Mouse (Mus musculus): Measurements from ENCODE around the gene Ythdf1.
A peak's percentile ranks its signal among the peaks of the same experiment; 100 is the strongest.

Ythdf1 gene

DNA sequence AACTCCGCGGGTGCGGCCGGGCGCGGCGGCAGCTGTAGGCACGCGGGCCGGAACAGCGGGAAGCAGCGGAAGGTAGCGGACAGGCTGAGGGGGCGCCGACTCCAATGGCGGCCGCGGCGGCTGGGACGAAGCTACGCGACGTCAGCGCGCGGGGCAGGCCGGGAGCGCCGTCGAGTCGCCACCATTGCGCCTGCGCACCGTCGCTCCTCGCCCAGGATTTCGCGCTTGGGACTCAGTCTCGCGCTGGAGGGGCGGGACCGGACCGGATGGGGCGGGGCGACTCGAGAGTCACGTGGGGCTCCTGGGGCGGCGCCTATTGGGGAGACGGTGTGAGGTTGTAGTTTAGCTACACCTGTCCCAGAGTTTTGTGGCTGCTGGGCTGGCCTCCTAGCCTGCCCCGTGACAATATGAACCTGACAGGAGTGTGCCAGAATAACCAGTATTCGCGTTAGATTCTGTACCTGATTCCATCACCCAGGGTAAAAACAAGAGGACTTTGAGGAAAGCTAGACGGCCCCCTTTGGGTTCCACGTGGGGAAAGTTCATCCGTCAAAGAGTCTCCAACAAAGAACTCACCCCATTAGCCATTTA is at the start of gene Ythdf1:
Gene Ythdf1 (minus strand): TSS at position 140 of the 591 bp plus-strand sequence.
- peak; percentile 97 for DNase-seq (ENCODE audit: low read depth, low spot score)

DNA sequence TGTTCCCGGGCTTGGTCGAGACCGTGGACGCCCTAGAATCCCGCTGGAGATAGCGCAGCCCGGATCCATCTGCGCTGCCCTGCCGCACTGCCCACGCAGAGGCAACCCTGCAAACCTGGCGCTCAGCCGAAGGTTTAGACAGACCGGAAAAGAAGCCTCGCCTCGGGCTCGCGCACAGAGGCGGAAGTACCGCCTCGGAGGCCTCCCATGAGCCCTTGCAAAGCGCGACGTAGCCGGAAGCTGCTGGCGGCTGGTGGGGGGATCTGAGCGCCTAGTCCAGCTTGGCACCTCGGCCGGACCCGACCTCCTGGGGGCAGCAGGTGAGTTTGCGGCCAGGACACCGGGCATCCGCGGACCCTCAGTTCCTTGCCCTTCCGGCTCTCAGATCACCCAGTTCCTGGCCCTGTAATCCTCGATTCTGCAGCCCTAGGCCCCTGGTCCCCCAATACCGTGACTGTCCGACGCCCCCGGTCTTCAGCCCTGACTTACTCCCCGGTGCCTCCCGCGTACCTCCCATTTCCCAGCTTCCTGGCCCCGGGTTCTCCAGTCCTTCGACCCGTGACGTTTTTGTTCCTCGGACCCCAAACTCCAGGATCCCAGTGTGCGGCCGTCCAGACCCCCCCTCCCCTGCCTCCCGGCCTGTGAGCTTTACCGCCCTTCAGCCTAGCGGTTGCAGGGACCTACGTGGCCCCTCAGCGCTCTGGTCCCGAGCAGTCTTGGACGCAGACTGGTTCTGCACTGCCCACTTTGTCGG is 46.4 kb upstream of the Ythdf1 start, which contains the start of gene Arfgap1:
Gene Arfgap1 (plus strand): TSS at position 216 of the 754 bp plus-strand sequence.
- peak; percentile 98 for DNase-seq (ENCODE audit: low read depth, low spot score)

DNA sequence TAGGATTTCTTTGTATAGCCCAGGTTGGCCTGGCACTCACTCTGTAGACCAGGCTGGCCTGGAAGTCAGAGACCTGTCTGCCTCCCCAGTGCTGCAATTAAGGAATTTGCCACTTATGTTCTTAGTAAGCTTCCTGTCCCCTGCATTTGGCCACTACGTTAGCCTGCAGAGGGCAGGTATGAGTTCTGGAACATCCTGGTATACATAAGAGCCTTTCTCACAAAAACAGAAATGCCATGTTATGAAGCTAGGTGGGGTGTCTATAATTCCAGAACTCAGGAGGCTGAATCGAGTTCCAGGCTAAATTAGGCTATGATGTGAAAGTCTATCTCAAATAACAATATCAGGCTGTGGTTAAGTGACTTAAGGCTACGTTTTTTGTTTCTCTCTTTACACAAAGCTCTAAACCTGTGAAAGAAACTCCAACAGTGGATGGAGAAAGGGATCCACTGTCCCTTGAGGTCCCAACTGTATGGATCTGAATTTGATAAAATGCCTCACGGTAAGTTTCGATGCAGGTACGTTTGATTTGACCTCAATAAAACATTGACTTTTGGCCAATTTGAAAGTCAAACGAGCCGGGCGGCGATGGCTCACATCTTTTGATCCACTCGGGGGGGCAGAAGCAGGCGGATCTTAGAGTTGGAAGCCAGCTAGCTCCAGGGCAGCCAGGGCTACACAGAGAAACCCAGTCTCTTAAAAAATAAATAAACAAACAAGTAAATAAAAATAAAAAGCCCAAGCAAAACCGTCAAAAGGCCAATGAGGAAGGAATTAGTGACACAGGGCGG is 45.5 kb upstream of the Ythdf1 start:
- DNase-seq (ENCODE audit: low read depth, low spot score) = peak; percentile 88

DNA sequence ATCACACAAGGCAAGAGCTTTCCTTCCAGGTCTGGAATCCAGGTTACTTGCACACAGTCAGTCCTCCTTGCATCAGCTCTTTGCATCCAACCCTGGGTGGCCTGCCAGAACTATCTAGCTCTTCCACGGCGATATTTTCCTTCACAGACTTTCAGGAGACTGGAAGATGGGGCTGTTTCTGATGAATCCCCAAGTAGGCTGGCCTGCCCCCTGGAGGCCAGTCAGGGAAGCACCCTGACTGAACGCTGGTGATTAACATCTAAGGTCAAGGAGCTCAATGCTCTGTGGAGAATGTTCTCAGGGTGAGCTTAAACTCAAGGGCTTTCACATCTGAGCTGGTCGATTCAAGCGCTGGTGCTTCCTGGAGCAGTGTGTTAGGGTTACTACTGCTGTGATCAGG is 43.2 kb upstream of the Ythdf1 start:
- DNase-seq (ENCODE audit: low read depth, low spot score) = peak; percentile 82

DNA sequence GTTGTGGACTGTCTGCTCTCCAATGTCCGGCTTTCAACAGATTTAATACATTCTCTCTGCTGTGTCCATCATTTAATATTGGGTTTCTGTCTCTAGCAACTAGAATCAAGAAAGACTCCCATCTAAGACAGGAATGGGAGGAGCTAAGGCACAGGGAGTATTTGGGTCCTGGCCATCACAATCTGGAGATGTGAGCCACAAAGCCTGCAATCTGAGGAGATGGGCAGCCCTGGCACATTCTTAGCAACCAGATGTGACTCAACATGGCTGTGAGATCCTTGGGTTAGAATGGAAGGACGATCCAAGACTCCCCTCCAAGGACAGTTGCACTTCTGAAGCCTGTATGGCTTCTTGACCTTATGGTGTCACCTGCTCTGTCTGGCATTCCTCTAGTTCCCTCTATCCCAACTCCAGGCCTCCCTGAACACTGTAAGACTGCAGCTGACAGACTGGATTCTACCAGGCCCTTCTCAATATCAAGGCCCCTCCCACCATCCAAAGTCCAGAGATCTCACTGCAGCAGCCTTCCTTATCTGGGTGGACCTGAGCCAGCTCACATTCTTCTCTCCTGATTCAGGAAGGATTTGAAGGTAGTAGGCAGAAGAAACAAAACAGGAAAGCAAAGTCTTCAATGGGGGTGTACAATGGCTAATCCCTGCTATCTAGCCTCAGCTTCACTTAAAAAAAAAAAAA is 42.0 kb upstream of the Ythdf1 start:
- DNase-seq (ENCODE audit: low read depth, low spot score) = no peak

DNA sequence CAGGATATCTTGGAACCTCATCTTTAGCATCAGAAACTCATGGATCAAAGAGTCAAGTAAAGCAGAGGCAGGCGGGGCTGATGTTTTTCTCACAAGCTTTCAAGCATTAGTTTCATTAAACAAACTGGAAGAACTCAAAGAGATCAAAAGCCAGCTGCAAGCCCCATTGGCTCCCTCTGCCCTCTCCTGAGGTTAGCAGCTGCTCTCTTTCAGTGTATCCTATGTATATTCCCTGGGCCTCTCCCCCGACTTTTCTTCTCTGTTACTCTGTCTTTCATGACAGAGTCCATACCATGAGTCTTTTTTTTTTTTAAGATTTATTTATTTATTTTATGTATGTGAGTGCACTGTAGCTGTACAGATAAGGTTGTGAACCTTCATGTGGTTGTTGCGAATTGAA is 39.4 kb upstream of the Ythdf1 start:
- DNase-seq (ENCODE audit: low read depth, low spot score) = no peak

DNA sequence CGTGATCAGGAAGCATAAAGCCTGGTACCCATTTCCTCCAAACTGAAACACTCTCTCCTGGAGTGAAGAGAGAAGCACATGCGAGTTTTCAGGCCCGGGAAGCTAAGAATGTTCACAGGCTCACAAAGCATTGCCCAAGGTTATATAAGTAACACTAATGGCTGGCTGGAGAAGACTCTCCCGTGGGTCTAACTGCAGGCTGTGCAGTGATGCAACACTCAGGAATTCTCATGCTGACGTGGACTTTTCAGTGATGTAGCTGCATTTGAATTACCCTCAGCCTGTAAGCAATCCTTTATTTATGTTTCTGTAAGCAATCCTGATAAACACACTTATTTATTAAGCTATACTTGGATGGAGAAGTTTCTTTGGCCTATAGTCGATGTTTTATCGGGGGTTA is 38.9 kb upstream of the Ythdf1 start:
- DNase-seq (ENCODE audit: low read depth, low spot score) = no peak

DNA sequence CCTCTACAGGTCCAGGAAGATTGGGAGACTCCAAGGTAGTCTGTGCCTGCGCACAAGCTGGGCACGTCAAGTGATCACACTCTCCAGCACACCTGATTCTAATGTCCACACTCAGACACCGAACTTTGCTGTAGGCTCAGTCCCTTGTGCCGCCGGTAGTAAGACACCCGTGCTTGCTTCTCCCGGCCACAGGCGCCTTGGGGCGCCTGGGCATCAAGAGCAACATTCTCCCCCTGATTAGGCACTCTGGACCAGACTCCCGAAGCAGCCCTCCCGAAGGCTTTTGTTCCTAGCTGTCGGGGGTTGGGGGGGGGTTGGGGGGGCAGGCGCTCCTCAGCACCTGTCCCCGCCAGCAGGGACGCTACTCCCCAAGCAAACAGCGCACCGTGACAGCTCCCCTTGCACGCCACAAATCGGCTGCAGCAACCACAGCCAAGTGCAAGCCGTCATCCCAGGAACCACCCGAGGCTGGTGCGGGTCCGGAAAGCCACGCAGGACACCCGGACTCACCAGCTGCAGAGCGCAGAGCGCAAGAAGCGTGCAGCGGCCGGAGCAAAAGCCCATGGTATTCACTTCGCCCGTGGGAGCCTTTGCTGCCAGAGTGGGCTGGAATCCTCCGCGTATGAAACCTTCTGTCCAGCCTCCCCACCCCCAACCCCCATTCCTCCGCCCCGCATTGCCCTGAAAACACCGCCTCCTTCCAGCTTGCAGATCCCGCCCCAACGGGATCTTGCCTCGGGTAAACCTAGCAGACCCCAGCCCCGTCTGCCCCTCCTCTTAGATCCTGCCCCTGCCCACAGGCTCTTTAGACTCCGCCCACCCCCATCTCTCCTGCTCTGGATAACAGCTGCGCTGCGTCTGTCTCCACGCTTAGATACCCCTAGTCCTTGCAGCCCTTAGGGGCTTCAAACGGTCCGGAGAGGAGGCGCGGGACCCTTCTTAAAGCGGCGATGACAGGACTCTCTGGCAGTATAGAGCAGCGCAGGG is 33.6 kb upstream of the Ythdf1 start, which contains the start of gene Nkain4:
Gene Nkain4 (minus strand): TSS at position 639 of the 987 bp plus-strand sequence.
- peak; percentile 82 for DNase-seq (ENCODE audit: low read depth, low spot score)

DNA sequence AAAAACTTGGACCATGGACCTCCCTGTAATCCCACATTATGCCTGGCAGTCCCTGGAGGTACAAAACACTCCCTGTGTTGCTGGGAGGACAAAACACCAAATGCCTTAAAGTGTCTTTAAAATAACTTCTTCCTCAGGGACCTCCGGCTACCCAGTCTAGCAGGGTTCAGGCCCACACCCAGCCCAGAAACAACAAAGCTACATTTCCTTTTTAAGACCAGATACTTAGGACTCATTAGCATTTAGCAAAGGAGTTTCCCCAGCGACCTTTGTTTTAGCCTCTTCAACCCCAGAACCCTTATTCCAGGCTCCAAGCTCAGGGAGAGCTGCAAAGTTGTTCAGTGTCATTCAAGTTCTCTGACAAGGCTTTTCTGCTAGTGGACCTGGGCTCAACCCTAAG is 32.9 kb upstream of the Ythdf1 start:
- DNase-seq (ENCODE audit: low read depth, low spot score) = no peak

DNA sequence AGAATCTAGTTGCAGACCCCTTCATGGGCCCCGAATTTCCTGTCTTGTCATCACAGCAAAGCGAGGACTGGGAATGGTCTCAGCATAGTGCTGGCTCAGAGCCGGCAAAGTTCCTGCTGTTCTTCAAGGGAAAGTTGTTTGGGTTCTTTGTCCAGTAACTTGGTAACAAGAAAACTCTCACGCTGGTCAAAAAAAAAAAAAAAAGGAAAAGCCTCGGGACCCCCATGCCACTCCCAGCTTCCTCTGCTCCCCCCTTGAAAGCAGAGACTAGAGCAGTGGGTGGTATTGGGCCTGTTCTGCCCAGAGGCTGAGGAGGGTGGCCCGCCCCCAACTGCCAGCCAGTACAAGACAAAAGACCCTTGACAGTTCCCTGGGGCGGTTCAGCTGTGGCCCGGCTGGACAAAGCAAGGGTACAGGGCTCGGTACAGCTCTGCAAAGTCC is 32.0 kb upstream of the Ythdf1 start:
- DNase-seq (ENCODE audit: low read depth, low spot score) = no peak

DNA sequence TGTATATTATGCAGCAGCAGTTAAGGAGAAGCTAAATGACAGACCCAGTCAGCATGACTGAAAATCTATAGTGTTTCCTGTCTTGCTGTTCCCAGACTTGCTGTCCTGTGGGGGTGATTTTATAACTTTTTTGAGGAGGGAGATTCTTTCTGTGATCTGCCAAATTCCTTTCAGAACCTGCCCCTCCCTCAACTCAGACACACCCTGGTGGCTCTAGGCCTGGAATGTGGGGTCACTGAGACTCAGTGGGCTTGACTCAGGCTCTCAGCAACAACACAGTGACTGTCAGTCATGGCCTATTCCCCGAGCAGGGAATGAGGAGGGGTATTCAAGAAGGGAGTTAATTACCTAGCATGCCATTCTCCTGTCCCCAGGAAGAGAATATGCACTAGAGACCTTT is 29.2 kb upstream of the Ythdf1 start:
- DNase-seq (ENCODE audit: low read depth, low spot score) = no peak

DNA sequence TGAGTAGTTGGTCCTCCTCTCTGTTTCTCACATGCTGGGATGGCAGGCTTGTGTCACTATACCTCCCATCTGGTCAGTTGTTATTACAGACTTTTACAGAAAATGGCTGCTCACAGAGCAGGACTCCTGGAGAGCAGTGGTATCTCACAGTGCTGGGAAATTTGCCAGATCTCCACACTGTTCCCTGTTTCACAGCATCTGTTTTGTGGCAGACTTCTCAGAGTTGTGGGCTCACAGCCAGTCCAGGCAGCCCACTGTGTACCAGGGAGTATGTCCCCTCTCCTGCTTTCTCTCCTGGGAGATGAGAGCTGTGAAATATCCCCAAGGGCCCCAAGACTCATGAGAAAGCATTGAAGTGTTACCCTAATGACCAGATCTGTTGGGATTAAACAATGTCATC is 21.1 kb upstream of the Ythdf1 start:
- DNase-seq (ENCODE audit: low read depth, low spot score) = peak; percentile 64

DNA sequence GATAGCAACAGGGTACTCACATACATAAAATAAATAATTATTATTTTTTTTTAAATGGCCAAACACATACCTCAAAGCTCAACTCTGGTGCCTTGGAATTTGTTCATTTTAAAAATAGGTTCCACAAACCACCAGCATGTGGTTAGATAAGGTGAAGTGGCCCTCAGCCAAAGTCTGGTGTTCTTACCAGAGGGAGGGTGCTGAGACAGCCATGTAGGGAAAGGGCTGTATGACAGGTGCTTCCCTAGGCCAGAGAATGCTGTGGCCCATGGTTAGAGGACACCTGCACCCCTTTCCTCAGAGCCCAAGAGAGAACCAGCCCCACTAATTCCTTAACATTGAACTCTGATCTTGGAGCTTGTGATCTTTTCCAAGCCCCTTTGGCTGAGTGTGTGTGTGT is 19.4 kb upstream of the Ythdf1 start:
- DNase-seq (ENCODE audit: low read depth, low spot score) = no peak

DNA sequence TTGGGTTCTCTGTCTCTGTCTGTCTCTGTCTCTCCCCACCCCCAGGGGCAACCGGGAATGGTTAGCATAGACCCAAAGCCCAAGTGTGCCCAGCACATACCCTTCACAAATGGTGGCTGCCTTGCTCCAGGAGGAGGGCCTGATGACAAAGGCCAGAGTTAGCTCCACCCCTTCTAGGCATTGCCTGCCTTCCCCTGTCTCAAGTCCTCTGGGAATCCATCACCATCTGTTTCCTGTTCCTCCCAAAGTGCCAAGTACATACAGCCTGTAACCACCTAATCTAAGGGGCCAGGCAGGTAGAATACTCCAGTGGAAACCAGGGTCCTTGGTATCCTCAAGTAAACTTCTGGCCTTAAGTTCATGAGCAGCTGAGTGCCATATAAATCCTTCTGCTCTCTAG is 11.7 kb upstream of the Ythdf1 start:
- DNase-seq (ENCODE audit: low read depth, low spot score) = peak; percentile 18

DNA sequence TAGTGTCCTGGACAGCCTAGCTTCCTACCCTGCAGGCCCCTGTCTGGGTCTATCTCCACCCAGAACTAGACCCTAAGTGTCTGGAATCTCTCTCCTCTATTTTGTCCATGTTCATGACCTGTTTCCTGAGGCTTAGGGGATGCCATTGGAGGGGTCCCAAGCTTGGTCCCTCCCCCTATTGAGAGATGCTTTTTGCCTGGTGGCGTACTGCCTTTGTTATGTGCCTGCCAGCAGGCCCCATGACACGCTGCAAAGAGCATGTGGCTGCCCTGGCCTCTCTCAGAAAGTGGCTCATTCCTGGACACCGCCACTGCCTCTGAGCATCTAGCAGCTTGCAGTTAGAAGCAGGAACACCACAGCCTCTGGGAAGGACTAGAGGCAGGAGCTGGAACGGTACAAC is 8.0 kb upstream of the Ythdf1 start, which contains the start of gene Birc7:
Gene Birc7 (plus strand): TSS at position 301 of the 400 bp plus-strand sequence.
- DNase-seq (ENCODE audit: low read depth, low spot score) = no peak

DNA sequence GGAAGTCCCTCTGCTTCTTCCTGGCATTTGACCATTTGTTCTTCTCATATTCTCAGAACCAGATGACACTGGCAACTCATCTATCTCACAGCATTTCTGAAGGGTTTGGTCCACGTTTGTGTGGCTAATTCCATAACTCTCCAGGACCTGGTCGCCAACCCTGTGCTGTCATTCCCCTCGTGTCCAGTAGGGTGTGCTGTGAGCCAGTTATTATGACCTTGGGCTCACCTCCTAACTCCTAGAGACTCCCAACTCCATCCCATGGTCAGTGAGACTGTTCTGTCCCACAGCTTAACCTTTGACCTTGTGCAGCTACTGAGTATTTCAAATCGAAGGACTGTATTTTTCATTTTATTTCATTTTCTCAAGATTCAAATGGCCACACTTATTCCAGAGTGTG is 4.4 kb upstream of the Ythdf1 start:
- peak; percentile 80 for DNase-seq (ENCODE audit: low read depth, low spot score)

DNA sequence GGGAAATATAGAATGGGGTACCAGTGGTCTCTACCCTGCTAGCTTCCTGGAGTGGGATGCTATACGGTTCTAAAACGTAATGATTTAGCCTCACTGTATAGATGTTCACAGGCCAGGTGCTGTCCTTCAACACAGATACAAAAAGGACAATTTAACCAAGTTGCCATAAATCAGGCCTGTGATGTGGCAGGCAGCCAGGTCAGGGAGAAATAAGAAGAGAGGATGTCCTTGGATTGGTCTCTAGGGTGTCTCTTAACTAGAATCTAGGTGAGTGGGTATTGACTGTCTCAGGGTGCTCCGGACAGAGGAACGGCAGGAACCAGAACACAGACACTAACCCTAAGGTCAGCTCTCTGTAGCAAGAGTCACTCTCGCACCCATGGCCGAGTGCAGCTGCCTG is 2.0 kb upstream of the Ythdf1 start:
- no peak for DNase-seq (ENCODE audit: low read depth, low spot score)

DNA sequence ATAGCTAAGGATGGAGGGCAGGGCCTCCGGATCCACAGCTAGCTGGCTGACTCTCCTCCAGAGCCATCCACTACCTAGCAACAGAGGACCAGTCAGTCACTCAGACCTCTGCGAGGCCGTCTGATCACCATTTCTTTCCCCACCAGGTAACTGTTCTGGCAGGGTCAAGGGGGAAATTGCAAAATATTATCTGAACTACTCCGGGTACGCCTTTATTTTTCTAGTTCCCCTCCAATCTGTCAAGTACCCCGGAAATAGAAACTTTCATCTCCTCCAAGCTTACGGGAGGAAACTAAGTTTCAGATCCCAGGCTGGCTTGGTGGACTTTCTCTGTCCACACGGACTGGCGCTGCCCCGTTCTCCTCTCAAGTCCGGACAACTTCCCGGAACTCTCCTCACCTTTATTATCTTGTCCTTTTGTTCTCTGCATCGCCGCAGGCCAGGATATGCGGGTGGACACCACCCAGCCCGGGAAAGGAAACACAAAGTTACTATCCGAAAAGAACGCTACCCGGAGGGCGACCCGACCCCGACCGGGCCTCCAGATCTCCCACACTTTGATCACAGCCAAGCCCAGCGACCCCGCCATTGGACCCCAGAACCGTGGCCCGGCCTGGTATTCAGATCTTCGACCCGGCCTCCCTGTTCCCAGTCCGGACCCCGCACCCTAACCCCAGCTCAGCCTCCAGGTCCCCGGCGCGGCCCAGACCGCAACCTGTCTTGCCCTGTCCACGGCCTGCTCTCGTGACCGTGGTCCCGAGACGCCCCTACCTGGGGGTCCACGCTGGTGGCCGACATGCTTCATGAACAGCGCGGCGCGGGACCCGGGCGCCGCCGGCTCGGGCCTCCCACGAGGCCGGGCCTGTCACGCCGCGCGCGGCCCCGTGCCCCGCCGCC is 588 bp downstream of the Ythdf1 start:
- no peak for DNase-seq (ENCODE audit: low read depth, low spot score)

DNA sequence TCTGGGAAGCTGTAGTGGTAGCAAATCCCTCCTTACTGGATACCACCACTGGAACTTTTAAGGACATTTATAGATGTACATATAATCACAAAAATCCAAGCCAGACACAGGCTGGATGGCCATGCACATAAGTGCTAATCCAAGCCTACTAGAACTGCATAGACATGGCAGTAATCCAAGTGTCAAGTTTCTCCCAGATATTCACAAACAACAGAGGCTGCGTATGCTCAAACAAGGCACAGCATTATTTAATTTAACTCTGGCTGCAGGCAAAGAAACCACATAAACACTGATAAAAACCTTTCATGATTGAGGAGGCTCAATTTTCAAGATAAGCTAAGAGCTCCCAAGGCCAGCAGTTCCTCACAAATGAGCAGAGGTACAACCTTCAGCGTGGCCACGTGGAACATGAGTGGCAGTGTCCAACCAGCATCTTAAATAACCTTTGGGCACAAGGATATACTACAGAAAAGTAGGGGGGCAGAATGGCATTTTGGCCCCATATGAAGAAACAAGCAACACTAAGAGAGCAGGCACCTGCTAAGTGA is 4.8 kb downstream of the Ythdf1 start:
- DNase-seq (ENCODE audit: low read depth, low spot score) = no peak
